Mouse (Mus musculus) C2C12 (cell line): Measurements from ENCODE around the gene Sh3bp4. TPM values are rescaled to one million over a fixed set of nuclear protein-coding genes. Genes with fewer than 3 reads are reported as not detected.

Experiments
- H3K27me3 ChIP-seq: one replicate; pipeline ENCODE4 v1.6.1; 2011; ENCODE audit not compliant: control insufficient read depth, insufficient read depth, insufficient read length
- H3K36me3 ChIP-seq: one replicate; pipeline ENCODE4 v1.6.1; 2011; ENCODE audit not compliant: control insufficient read depth, insufficient read depth
- H3K4me3 ChIP-seq: one replicate; pipeline ENCODE4 v1.5.1; 2011; ENCODE audit warnings: mild to moderate bottlenecking, control low read depth; ENCODE audit not compliant: poor library complexity, insufficient read depth, severe bottlenecking
- H3K79me2 ChIP-seq: one replicate; pipeline ENCODE4 v1.6.1; 2011; ENCODE audit not compliant: control insufficient read depth, insufficient read depth
- H3K79me3 ChIP-seq: one replicate; pipeline ENCODE4 v1.6.1; 2011; ENCODE audit warnings: low read depth, control low read depth
- H3ac ChIP-seq: one replicate; pipeline ENCODE3; 2011; ENCODE audit warnings: low read depth; ENCODE audit not compliant: control insufficient read depth, insufficient read length
- CEBPB ChIP-seq: IDR thresholded peaks from one replicate; pipeline ENCODE4 v1.6.1; 2011; ENCODE audit warnings: low read depth, mild to moderate bottlenecking, control low read depth, moderate library complexity
- CTCF ChIP-seq: IDR thresholded peaks from one replicate; pipeline ENCODE4 v1.5.1; 2011; ENCODE audit not compliant: control insufficient read depth, insufficient read depth, insufficient read length
- FOSL1 ChIP-seq: IDR thresholded peaks from one replicate; pipeline ENCODE4 v1.8.0; 2011; ENCODE audit warnings: mild to moderate bottlenecking, low read length; ENCODE audit not compliant: poor library complexity, insufficient read depth, severe bottlenecking
- MAX ChIP-seq: IDR thresholded peaks from one replicate; pipeline ENCODE4 v1.6.1; 2011; ENCODE audit warnings: mild to moderate bottlenecking, control low read depth
- MYOD1 ChIP-seq: IDR thresholded peaks from one replicate; pipeline ENCODE4 v1.6.1; 2011; ENCODE audit warnings: low read depth; ENCODE audit not compliant: control insufficient read depth, insufficient read length
- MYOG ChIP-seq: IDR thresholded peaks from one replicate; pipeline ENCODE4 v1.6.1; 2011; ENCODE audit not compliant: control insufficient read depth, insufficient read length; ENCODE audit errors: extremely low read depth
- USF1 ChIP-seq: IDR thresholded peaks from one replicate; pipeline ENCODE4 v1.6.1; 2011; ENCODE audit warnings: low read depth, mild to moderate bottlenecking, control low read depth, moderate library complexity
- polyA plus RNA-seq: library from polyadenylated mRNA; unstranded; fragments of >200 nt; fragmentation: generic; extraction: Trizol; gene quantifications from one replicate; pipeline ENCODE4 v1.2.1, GENCODE M21; 2012; ENCODE audit warnings: missing spikeins

The Sh3bp4 gene
- polyA plus RNA-seq, 1 experiment, result 24.0 TPM

GRCm38 (mm10) chr1:89109767-89110166 is 39.6 kb downstream of the Sh3bp4 start:
- Histone ChIP-seq H3K79me3 (peaks cover 59% of the 10 kb centered on the region), H3ac (no peak overlapping the region), H3K79me2 (peaks cover 92% of the 10 kb centered on the region), H3K27me3 (no peaks in the 10 kb centered on the region), H3K4me3 (no peak overlapping the region), H3K36me3 (peaks cover 30% of the 10 kb centered on the region)
- TF ChIP-seq CTCF, result no peak
- no peak for TF ChIP-seq MYOD1
- TF ChIP-seq MAX, result no peak
- no peak for TF ChIP-seq USF1
- TF ChIP-seq MYOG, result no peak
- no peak for TF ChIP-seq FOSL1
- no peak for TF ChIP-seq CEBPB

DNA sequence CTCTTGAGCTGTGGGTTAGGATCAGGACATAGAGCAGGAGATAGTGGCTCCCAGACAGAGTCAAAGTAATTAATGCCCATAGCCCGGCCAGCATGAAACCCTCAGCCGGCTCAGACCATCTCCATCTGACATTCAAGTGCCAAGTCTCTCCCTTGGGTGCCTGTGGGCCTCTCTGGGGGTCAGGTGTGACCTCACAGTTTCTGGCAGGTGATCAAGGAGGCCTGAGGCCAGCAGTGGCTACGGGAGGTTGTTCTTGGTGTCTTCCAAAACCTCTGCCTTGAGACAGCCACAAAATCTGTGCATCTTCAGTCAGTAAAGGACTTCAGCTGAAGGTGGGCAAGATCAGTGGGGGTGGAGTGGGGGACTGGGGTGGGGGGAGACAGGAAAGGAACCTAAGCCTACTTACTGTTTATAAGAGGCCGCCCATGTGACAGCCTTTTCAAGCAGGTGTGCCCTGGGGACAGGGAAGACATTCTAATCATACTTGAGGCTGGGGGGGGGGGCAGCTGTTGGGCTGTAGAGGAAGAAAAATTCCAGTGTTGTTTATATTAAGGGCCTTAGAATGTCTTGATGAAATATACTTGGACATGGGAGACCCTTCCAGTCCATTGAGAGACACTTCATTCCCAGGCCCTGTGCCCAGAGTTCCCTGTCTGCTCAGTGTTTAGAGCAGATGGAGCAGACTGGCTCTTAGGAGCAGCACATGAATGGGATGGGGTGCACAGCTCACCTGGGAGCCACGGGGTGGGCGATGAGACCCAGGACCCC is 40.7 kb downstream of the Sh3bp4 start:
- TF ChIP-seq FOSL1 (no peak), MYOD1 (no peak)
- Histone ChIP-seq H3K79me3 (peaks cover 57% of the 10 kb centered on the region), H3K36me3 (peaks cover 39% of the 10 kb centered on the region), H3ac (no peak overlapping the region), H3K79me2 (peaks cover 92% of the 10 kb centered on the region), H3K4me3 (no peak overlapping the region), H3K27me3 (no peaks in the 10 kb centered on the region)

GRCm38 (mm10) chr1:89112544-89112943 is 42.3 kb downstream of the Sh3bp4 start:
- Histone ChIP-seq H3K36me3 (peaks cover 32% of the 10 kb centered on the region), H3K27me3 (no peaks in the 10 kb centered on the region), H3K79me2 (peaks cover 92% of the 10 kb centered on the region), H3K4me3 (no peak overlapping the region), H3ac (no peak overlapping the region), H3K79me3 (peaks cover 58% of the 10 kb centered on the region)
- TF ChIP-seq MYOD1 (no peak), FOSL1 (no peak), CEBPB (no peak), MAX (no peak), MYOG (no peak), USF1 (no peak), CTCF (no peak)

DNA sequence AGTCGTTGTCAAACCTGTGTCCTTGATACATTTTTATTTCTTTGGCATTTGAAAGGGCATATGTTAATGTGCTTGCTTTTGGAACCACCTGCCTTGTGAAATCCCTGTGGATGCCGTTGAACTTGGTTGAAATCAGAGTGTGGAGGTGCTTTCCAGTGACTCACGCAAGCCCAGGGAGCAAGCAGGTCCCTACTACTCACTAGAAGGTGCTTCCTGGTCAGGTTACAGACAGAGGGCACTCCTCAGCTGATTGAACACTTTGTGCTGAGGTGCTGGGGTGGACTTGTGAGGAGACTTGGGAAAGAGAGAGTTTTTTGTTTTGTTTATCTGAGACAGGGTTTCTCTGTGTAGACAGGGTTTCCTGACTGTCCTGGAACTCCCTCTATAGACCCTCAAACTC is 43.5 kb downstream of the Sh3bp4 start:
- TF ChIP-seq MYOD1 (no peak), MYOG (no peak), FOSL1 (no peak), USF1 (no peak), CEBPB (no peak), MAX (no peak), CTCF (no peak)
- Histone ChIP-seq H3K79me2 (peaks cover 100% of the 10 kb centered on the region), H3ac (no peak overlapping the region), H3K4me3 (no peak overlapping the region), H3K79me3 (peaks cover 62% of the 10 kb centered on the region), H3K27me3 (no peaks in the 10 kb centered on the region), H3K36me3 (peaks cover 33% of the 10 kb centered on the region)

GRCm38 (mm10) chr1:89117062-89117461 is 46.8 kb downstream of the Sh3bp4 start:
- Histone ChIP-seq H3K79me3 (peaks cover 47% of the 10 kb centered on the region), H3K36me3 (peaks cover 18% of the 10 kb centered on the region), H3K27me3 (no peaks in the 10 kb centered on the region), H3K4me3 (no peak overlapping the region), H3ac (no peak overlapping the region), H3K79me2 (peaks cover 92% of the 10 kb centered on the region)
- TF ChIP-seq MAX (no peak), MYOD1 (no peak), FOSL1 (no peak), CTCF (no peak), CEBPB (no peak)

DNA sequence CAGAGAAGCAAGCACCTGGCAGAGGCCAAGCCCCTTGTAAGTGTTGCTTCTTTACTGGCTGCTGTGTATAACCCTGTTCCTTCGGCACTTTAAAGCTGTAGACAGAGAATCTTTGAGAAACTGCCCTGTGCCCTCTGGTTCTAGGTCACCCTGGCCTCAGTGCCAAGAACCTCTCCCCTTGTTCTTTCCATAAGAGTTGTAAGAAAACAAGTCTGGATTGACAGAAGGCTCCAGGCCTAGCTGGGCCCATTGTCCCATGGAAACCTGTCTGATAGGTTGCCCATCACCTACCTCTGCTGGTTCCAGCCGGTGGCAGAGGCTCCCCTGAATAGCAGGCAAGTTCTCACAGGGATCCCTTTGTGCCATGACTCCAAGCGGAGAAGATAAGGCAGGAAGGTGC is 47.9 kb downstream of the Sh3bp4 start:
- Histone ChIP-seq H3K27me3 (no peaks in the 10 kb centered on the region), H3K79me2 (peaks cover 92% of the 10 kb centered on the region), H3K79me3 (peaks cover 47% of the 10 kb centered on the region), H3K4me3 (no peak overlapping the region), H3K36me3 (peaks cover 14% of the 10 kb centered on the region), H3ac (no peak overlapping the region)
- TF ChIP-seq MYOD1 (no peak), USF1 (no peak), MAX (no peak), MYOG (no peak), CTCF (no peak), FOSL1 (no peak), CEBPB (no peak)
